Mouse (Mus musculus) MEL (cell line): ENCODE data around the gene Gm49318. TPM values are rescaled to one million over a fixed set of nuclear protein-coding genes. Genes with fewer than 3 reads are reported as not detected.

Experiments used
- DNase-seq: peaks from one replicate; pipeline ENCODE4 v3.0.0; 2011; ENCODE audit warnings: low read depth, low spot score
- H3K27ac ChIP-seq: 2 replicates; pipeline ENCODE4 v1.5.1; 2012; ENCODE audit warnings: low read depth, mild to moderate bottlenecking, control low read depth, low read length, moderate library complexity; ENCODE audit not compliant: control insufficient read depth
- H3K27me3 ChIP-seq, 2 experiments: fragments of 150-350 bp in 1 of 2; sonication (generic) in 1 of 2; 2 replicates each; pipeline ENCODE4 v1.6.1; 2012; ENCODE audit warnings: low read length in 2 of 2, mild to moderate bottlenecking in 2 of 2, improper control_type of control experiment in 1 of 2, moderate library complexity in 1 of 2; ENCODE audit not compliant: insufficient read depth in 2 of 2, control insufficient read depth in 1 of 2
- H3K36me3 ChIP-seq, 2 experiments: 2 replicates each; pipeline ENCODE4 v1.6.1; 2012 to 2014; ENCODE audit warnings: low read length in 2 of 2, improper control_type of control experiment in 1 of 2, inconsistent platforms in 1 of 2, mild to moderate bottlenecking in 1 of 2; ENCODE audit not compliant: insufficient read depth in 2 of 2, control insufficient read depth in 1 of 2
- H3K4me1 ChIP-seq, 2 experiments: fragments of 150-350 bp in 1 of 2; sonication (generic) in 1 of 2; 2 replicates each; pipeline ENCODE4 v1.6.1; 2012; ENCODE audit warnings: low read length in 2 of 2, improper control_type of control experiment in 1 of 2, mild to moderate bottlenecking in 1 of 2; ENCODE audit not compliant: insufficient read depth in 2 of 2, control insufficient read depth in 1 of 2
- H3K4me3 ChIP-seq, 2 experiments: fragments of 150-350 bp in 1 of 2; sonication (generic) in 1 of 2; 2 replicates each; pipeline ENCODE4 v1.5.1; 2012; ENCODE audit warnings: low read depth in 2 of 2, low read length in 2 of 2, mild to moderate bottlenecking in 2 of 2, moderate library complexity in 2 of 2, control low read depth in 1 of 2, improper control_type of control experiment in 1 of 2; ENCODE audit not compliant: control insufficient read depth in 1 of 2, insufficient read depth in 1 of 2
- H3K79me2 ChIP-seq: 2 replicates; pipeline ENCODE4 v1.6.1; 2012; ENCODE audit warnings: mild to moderate bottlenecking, low read length, moderate library complexity; ENCODE audit not compliant: control insufficient read depth, poor library complexity, insufficient read depth
- H3K9ac ChIP-seq: 2 replicates; pipeline ENCODE4 v1.6.1; 2012; ENCODE audit warnings: low read depth, mild to moderate bottlenecking, control low read depth, low read length, moderate library complexity; ENCODE audit not compliant: control insufficient read depth, poor library complexity, severe bottlenecking
- H3K9me3 ChIP-seq: fragments of 150-350 bp; sonication (generic); replicated peaks from 2 replicates; pipeline ENCODE4 v1.6.1; 2012; ENCODE audit warnings: mild to moderate bottlenecking, low read length, improper control_type of control experiment, moderate library complexity; ENCODE audit not compliant: insufficient read depth
- CHD2 ChIP-seq: IDR thresholded peaks from 2 replicates; pipeline ENCODE4 v1.6.1; 2011; ENCODE audit warnings: low read length, improper control_type of control experiment
- CTCF ChIP-seq, 3 experiments: IDR thresholded peaks in 2 of 3; conservative IDR thresholded peaks in 1 of 3; 2 replicates each; pipeline ENCODE4 v1.5.1; 2011 to 2012; ENCODE audit warnings: low read length in 3 of 3, low read depth in 2 of 3, mild to moderate bottlenecking in 2 of 3, improper control_type of control experiment in 1 of 3, inconsistent platforms in 1 of 3, mixed read lengths in 1 of 3, moderate library complexity in 1 of 3; ENCODE audit not compliant: control insufficient read depth in 1 of 3, insufficient read depth in 1 of 3, poor library complexity in 1 of 3, severe bottlenecking in 1 of 3
- E2F4 ChIP-seq: IDR thresholded peaks from 2 replicates; pipeline ENCODE4 v1.6.1; 2011; ENCODE audit warnings: low read depth, low read length, improper control_type of control experiment, borderline replicate concordance
- EP300 ChIP-seq, 2 experiments: IDR thresholded peaks; 2 replicates each; pipeline ENCODE4 v1.6.1; 2011; ENCODE audit warnings: improper control_type of control experiment in 2 of 2, low read length in 2 of 2, low read depth in 1 of 2, mild to moderate bottlenecking in 1 of 2
- ETS1 ChIP-seq: IDR thresholded peaks from 2 replicates; pipeline ENCODE4 v1.6.1; 2012; ENCODE audit warnings: low read depth, mild to moderate bottlenecking, inconsistent platforms, low read length, improper control_type of control experiment, moderate library complexity
- GABPA ChIP-seq: IDR thresholded peaks from 2 replicates; pipeline ENCODE4 v1.6.1; 2012; ENCODE audit warnings: low read depth, mild to moderate bottlenecking, inconsistent platforms, low read length, improper control_type of control experiment, moderate library complexity
- HCFC1 ChIP-seq: IDR thresholded peaks from 2 replicates; pipeline ENCODE4 v1.6.1; 2012; ENCODE audit warnings: low read depth, mild to moderate bottlenecking, inconsistent platforms, low read length, improper control_type of control experiment, moderate library complexity
- MAZ ChIP-seq: IDR thresholded peaks from 2 replicates; pipeline ENCODE4 v1.6.1; 2012; ENCODE audit warnings: low read depth, mild to moderate bottlenecking, inconsistent platforms, low read length, improper control_type of control experiment
- MEF2A ChIP-seq: IDR thresholded peaks from 2 replicates; pipeline ENCODE4 v1.6.1; 2014; ENCODE audit warnings: low read depth, mild to moderate bottlenecking, inconsistent platforms, low read length, improper control_type of control experiment; ENCODE audit not compliant: poor library complexity, insufficient replicate concordance, severe bottlenecking; ENCODE audit errors: extremely low read depth
- NELFE ChIP-seq: IDR thresholded peaks from 2 replicates; pipeline ENCODE4 v1.6.1; 2011; ENCODE audit warnings: low read depth, low read length, improper control_type of control experiment
- RCOR1 ChIP-seq: IDR thresholded peaks from 2 replicates; pipeline ENCODE4 v1.6.1; 2012; ENCODE audit warnings: low read depth, mild to moderate bottlenecking, inconsistent platforms, low read length, improper control_type of control experiment
- SIN3A ChIP-seq: IDR thresholded peaks from 2 replicates; pipeline ENCODE4 v1.6.1; 2012; ENCODE audit warnings: low read length, improper control_type of control experiment, inconsistent platforms
- SMC3 ChIP-seq: IDR thresholded peaks from 2 replicates; pipeline ENCODE4 v1.6.1; 2011; ENCODE audit warnings: low read depth, low read length, improper control_type of control experiment
- USF2 ChIP-seq, 2 experiments: IDR thresholded peaks; 2 replicates each; pipeline ENCODE4 v1.6.1; 2011 to 2012; ENCODE audit warnings: improper control_type of control experiment in 2 of 2, low read length in 2 of 2, borderline replicate concordance in 1 of 2, inconsistent platforms in 1 of 2, low read depth in 1 of 2, mild to moderate bottlenecking in 1 of 2; ENCODE audit not compliant: insufficient read depth in 1 of 2
- ZC3H11A ChIP-seq: IDR thresholded peaks from 2 replicates; pipeline ENCODE4 v1.6.1; 2012; ENCODE audit warnings: low read depth, mild to moderate bottlenecking, inconsistent platforms, low read length, improper control_type of control experiment
- polyA plus RNA-seq, 2 experiments: library from polyadenylated mRNA; stranded (reverse) in 1 of 2; unstranded in 1 of 2; fragments of >175 nt in 1 of 2; fragments of >200 nt in 1 of 2; gene quantifications; 2 replicates each; pipeline versions ENCODE4 v1.2.1 to v1.2.4; 2012; ENCODE audit warnings: low replicate concordance in 2 of 2, low read depth in 1 of 2; ENCODE audit not compliant: insufficient read length in 2 of 2, insufficient read depth in 1 of 2, missing spikeins in 1 of 2
- total RNA-seq: library from RNA; depleted of rRNA; stranded (reverse); fragments of 300-350 nt; gene quantifications from 2 replicates; pipeline ENCODE4 v1.2.3, GENCODE M21; 2012; rRNA removed

Gene Gm49318
- total and polyA plus RNA-seq, 3 experiments: not detected

DNA sequence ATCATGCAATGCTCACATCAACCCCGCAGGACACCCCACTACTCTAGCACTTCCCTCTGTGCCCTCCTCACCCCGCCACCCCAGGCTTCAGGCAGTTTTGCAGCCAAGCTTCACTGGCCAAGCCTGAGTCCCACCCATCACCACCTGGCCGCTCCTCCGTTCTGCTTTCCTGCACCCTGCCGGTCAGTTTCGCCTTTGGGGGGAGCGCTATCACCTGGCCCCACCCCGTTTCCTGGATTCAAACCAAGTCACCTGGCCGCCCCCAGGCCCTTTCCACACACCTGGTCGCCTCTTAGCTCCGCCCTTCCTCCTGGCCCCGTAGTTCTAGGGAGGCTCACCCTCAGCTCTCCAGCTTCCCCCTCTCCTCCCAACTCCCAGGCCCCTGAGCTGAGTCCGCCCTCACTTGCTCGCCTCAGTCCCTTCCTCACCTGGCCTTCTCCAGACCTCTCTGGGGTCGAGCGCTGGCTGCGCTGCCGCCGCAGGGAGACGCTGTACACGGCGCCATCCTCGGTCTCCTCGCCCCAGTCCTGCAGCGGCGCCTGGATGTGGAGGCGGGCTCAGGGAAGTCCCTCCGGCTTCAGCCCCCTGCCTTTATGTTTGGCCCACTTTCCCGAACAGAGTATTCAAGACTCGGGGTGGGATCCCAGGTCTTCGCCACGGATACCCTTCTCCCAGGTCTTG is 82.5 kb downstream of the Gm49318 start:
- peaks cover 19 to 30% of the 10 kb centered on the region in 2 experiments for H3K27me3 ChIP-seq
- TF ChIP-seq CHD2 (no peak), SMC3 (no peak), E2F4 (no peak), USF2 (IDR thresholded peaks at IDR 0.05; ENCODE audit: borderline replicate concordance in 1 of 2, insufficient read depth in 1 of 2, low read depth in 1 of 2, low read length in 2 of 2) (no peak), RCOR1 (no peak), MAZ (no peak), GABPA (no peak), CTCF (IDR thresholded peaks at IDR 0.05 in 2 of 3, conservative IDR thresholded peaks at IDR 0.05 in 1 of 3; ENCODE audit: control insufficient read depth in 1 of 3, insufficient read depth in 1 of 3, low read depth in 2 of 3, low read length in 3 of 3, poor library complexity in 1 of 3, severe bottlenecking in 1 of 3) (no peak), HCFC1 (no peak), NELFE (no peak)
- TF ChIP-seq, all 39 proteins: peak for 0
- no peak overlapping the region for H3K4me3 ChIP-seq
- H3K79me2 ChIP-seq: no peaks in the 10 kb centered on the region
- H3K4me1 ChIP-seq: no peaks in the 10 kb centered on the region
- H3K36me3 ChIP-seq: no peaks in the 10 kb centered on the region
- H3K27ac ChIP-seq: no peak overlapping the region
- DNase-seq: no peak
- no peak overlapping the region for H3K9ac ChIP-seq
- H3K9me3 ChIP-seq: no peaks in the 10 kb centered on the region

GRCm38 (mm10) chr9:21987592-21988342 is 83.3 kb downstream of the Gm49318 start:
- TF ChIP-seq ETS1: no peak
- TF ChIP-seq E2F4: no peak
- TF ChIP-seq SMC3: no peak
- TF ChIP-seq ZC3H11A: no peak
- TF ChIP-seq MEF2A: no peak
- TF ChIP-seq SIN3A: no peak
- no peak for TF ChIP-seq EP300 (IDR thresholded peaks at IDR 0.05; ENCODE audit: low read depth in 1 of 2, low read length in 2 of 2)
- no peak for TF ChIP-seq NELFE
- no peak for TF ChIP-seq MAZ
- DNase-seq: no peak
- Histone ChIP-seq H3K4me3 (no peak overlapping the region), H3K9me3 (no peaks in the 10 kb centered on the region), H3K4me1 (no peaks in the 10 kb centered on the region), H3K27ac (no peak overlapping the region), H3K9ac (no peak overlapping the region), H3K27me3 (peaks cover 22 to 37% of the 10 kb centered on the region in 2 experiments), H3K79me2 (no peaks in the 10 kb centered on the region), H3K36me3 (no peaks in the 10 kb centered on the region)

Other genes with a start within 250 kb of the Gm49318 start
- gene Angptl8, start 235.7 kb downstream of the Gm49318 start, total RNA-seq: not detected in 2 replicates
- gene Angptl8, start 235.7 kb downstream of the Gm49318 start, polyA plus RNA-seq: under 1 TPM in 1 of 2 experiments, not detected in 1; 0.25 TPM
- 3.3 and 5.0 TPM in 2 replicates for gene Dock6, start 218.6 kb downstream of the Gm49318 start, total RNA-seq
- gene Dock6, start 218.6 kb downstream of the Gm49318 start, polyA plus RNA-seq: 10 to 100 TPM in 1 of 2 experiments, not detected in 1; 21.3 TPM
- gene Rab3d, start 153.1 kb downstream of the Gm49318 start, total RNA-seq: 19.0 and 22.9 TPM in 2 replicates
- gene Rab3d, start 153.1 kb downstream of the Gm49318 start, polyA plus RNA-seq: 10 to 100 TPM in 1 of 2 experiments, not detected in 1; 44.2 TPM
- gene Ccdc159, start 143.8 kb downstream of the Gm49318 start, total RNA-seq: 1.0 and 1.4 TPM in 2 replicates
- gene Ccdc159, start 143.8 kb downstream of the Gm49318 start, polyA plus RNA-seq: 1 to 10 TPM in 1 of 2 experiments, not detected in 1; 6.4 TPM
- gene Tmem205, start 143.7 kb downstream of the Gm49318 start, total RNA-seq: 118 and 128 TPM in 2 replicates
- gene Tmem205, start 143.7 kb downstream of the Gm49318 start, polyA plus RNA-seq: 100 to 1,000 TPM in 1 of 2 experiments, not detected in 1; 114 TPM
- 1.3 and 1.4 TPM in 2 replicates for gene Plppr2, start 134.2 kb downstream of the Gm49318 start, total RNA-seq
- 10 to 100 TPM in 1 of 2 experiments, not detected in 1; 13.9 TPM for gene Plppr2, start 134.2 kb downstream of the Gm49318 start, polyA plus RNA-seq
- gene Swsap1, start 115.5 kb downstream of the Gm49318 start, total RNA-seq: 12.7 and 17.2 TPM in 2 replicates
- 10 to 100 TPM in 1 of 2 experiments, not detected in 1; 19.3 TPM for gene Swsap1, start 115.5 kb downstream of the Gm49318 start, polyA plus RNA-seq
- gene Epor, start 107.8 kb downstream of the Gm49318 start, total RNA-seq: 139 and 192 TPM in 2 replicates
- 100 to 1,000 TPM in 1 of 2 experiments, not detected in 1; 440 TPM for gene Epor, start 107.8 kb downstream of the Gm49318 start, polyA plus RNA-seq
- not detected in 2 replicates for gene Rgl3, start 81.8 kb downstream of the Gm49318 start, total RNA-seq
- not detected for gene Rgl3, start 81.8 kb downstream of the Gm49318 start, polyA plus RNA-seq
- gene Ccdc151, start 68.6 kb downstream of the Gm49318 start, total RNA-seq: 0.19 TPM in 1 of 2 replicates, not detected in the other
- under 1 TPM in 1 of 2 experiments, not detected in 1; 0.99 TPM for gene Ccdc151, start 68.6 kb downstream of the Gm49318 start, polyA plus RNA-seq
- gene Prkcsh, start 68.5 kb downstream of the Gm49318 start, total RNA-seq: 330 and 356 TPM in 2 replicates
- gene Prkcsh, start 68.5 kb downstream of the Gm49318 start, polyA plus RNA-seq: 100 to 1,000 TPM; 183 to 577 TPM
- gene Elavl3, start 19.2 kb downstream of the Gm49318 start, total RNA-seq: 0.15 and 0.20 TPM in 2 replicates
- gene Elavl3, start 19.2 kb downstream of the Gm49318 start, polyA plus RNA-seq: 1 to 10 TPM in 1 of 2 experiments, not detected in 1; 1.1 TPM
- gene Zfp653, start 117 bp upstream of the Gm49318 start, total RNA-seq: 16.7 and 19.2 TPM in 2 replicates
- 10 to 100 TPM in 1 of 2 experiments, not detected in 1; 40.4 TPM for gene Zfp653, start 117 bp upstream of the Gm49318 start, polyA plus RNA-seq
- 167 and 183 TPM in 2 replicates for gene Ecsit, start 14.2 kb upstream of the Gm49318 start, total RNA-seq
- 100 to 1,000 TPM in 1 of 2 experiments, 10 to 100 TPM in 1; 87.6 to 211 TPM for gene Ecsit, start 14.2 kb upstream of the Gm49318 start, polyA plus RNA-seq
- 0.10 and 0.19 TPM in 2 replicates for gene Cnn1, start 28.0 kb upstream of the Gm49318 start, total RNA-seq
- under 1 TPM in 1 of 2 experiments, not detected in 1; 0.06 TPM for gene Cnn1, start 28.0 kb upstream of the Gm49318 start, polyA plus RNA-seq
- 390 and 421 TPM in 2 replicates for gene Elof1, start 45.9 kb upstream of the Gm49318 start, total RNA-seq
- 100 to 1,000 TPM in 1 of 2 experiments, not detected in 1; 505 TPM for gene Elof1, start 45.9 kb upstream of the Gm49318 start, polyA plus RNA-seq
- gene Acp5, start 64.5 kb upstream of the Gm49318 start, total RNA-seq: 5.8 and 15.6 TPM in 2 replicates
- gene Acp5, start 64.5 kb upstream of the Gm49318 start, polyA plus RNA-seq: 10 to 100 TPM in 1 of 2 experiments, not detected in 1; 17.4 TPM
- gene Pigyl, start 85.6 kb upstream of the Gm49318 start, total RNA-seq: 80.2 and 103 TPM in 2 replicates
- gene Pigyl, start 85.6 kb upstream of the Gm49318 start, polyA plus RNA-seq: 100 to 1,000 TPM in 1 of 2 experiments, not detected in 1; 146 TPM
- not detected in 2 replicates for gene Zfp872, start 116.8 kb upstream of the Gm49318 start, total RNA-seq
- not detected for gene Zfp872, start 116.8 kb upstream of the Gm49318 start, polyA plus RNA-seq
- gene Zfp809, start 154.5 kb upstream of the Gm49318 start, total RNA-seq: 58.6 and 67.8 TPM in 2 replicates
- gene Zfp809, start 154.5 kb upstream of the Gm49318 start, polyA plus RNA-seq: 100 to 1,000 TPM in 1 of 2 experiments, not detected in 1; 101 TPM
- gene Zfp599, start 188.6 kb upstream of the Gm49318 start, total RNA-seq: 10.5 and 12.1 TPM in 2 replicates
- gene Zfp599, start 188.6 kb upstream of the Gm49318 start, polyA plus RNA-seq: 1 to 10 TPM in 1 of 2 experiments, not detected in 1; 7.6 TPM
- gene Zfp810, start 236.4 kb upstream of the Gm49318 start, total RNA-seq: not detected in 2 replicates
- gene Zfp810, start 236.4 kb upstream of the Gm49318 start, polyA plus RNA-seq: under 1 TPM in 1 of 2 experiments, not detected in 1; 0.13 TPM